Mouse (Mus musculus): ENCODE results near the gene Slc5a3.
"Not testable (repeated sequence)": the region's sequence is repeated elsewhere in the genome, so short reads cannot be mapped to it uniquely, and the experiment has no call there.

Gene Slc5a3

DNA sequence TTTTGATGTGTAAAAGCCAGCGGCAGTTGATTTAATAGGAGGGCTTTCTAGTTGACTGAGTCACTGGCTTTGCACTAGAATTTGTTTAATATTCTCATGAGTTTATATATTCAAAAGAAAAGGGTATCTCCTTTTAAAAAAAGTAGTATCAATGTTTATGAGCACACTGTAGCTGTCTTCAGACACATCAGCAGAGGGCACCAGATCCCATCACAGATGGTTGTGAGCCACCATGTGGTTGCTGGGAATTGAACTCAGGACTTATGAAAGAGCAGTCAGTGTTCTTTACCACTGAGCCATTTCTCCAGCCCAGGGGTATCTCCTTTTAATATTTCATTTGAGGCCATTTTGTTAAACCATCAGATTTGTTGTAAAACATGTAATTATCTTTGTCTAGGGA, 4.7 kb downstream of the Slc5a3 start:
- no peak for DNase-seq (ENCODE audit: low read depth, low spot score)

DNA sequence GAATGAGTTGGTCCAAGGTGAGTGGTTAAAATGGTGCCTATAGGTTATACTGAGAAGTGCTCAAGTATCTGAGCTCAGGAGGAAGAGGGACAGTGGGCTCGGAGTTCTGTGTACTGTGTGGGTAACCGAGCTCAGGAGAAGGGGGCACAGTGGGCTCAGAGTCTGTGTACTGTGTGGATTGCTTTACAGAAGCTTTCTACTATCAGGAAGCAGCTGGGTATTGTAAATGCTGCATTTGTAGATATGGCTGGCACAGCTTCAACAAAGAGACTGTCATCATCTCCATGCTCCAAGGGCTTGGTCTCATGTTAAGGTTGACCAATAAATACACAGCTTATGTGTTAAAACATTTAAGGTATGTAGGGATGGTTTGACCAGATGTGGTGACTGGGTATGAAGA, 6.7 kb downstream of the Slc5a3 start:
- DNase-seq (ENCODE audit: low read depth, low spot score), result no peak

DNA sequence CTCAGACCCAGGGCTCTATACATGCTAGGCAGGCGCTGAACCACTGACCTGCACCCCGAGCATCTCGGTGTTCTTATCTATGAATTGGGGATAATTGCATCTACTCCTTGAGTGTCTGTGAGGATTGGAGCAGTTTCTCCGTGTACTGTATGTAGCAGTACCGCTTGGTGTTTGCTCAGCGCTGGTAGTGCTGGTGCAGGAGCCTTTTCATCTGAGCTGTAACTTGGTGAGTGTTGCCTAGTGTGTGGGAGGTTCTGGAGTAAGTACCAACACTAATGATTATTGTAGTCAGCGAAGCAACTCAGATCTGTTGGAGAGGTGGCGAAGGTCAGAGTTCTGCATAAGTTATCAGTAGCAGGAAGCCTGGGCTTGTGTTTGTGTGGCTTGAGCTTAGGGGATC, 12.2 kb downstream of the Slc5a3 start:
- no peak for DNase-seq (ENCODE audit: low read depth, low spot score)

DNA sequence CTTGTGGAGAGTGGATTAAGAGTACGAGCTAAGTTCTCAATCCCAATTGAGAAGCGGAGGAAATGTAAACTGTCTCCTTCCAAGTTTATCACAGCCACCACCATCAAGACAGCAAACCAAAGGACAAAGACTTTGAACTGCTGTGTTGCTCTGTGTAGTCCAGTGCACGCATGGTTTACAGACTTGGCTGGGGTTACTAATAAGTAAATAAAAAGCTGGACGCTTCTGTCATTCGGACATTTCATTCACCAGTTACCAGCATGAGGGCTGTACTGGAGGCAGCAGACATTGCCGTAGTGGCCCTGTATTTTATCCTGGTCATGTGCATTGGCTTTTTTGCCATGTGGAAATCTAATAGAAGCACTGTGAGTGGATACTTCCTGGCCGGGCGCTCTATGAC, 18.7 kb downstream of the Slc5a3 start:
- no peak for DNase-seq (ENCODE audit: low read depth, low spot score)

DNA sequence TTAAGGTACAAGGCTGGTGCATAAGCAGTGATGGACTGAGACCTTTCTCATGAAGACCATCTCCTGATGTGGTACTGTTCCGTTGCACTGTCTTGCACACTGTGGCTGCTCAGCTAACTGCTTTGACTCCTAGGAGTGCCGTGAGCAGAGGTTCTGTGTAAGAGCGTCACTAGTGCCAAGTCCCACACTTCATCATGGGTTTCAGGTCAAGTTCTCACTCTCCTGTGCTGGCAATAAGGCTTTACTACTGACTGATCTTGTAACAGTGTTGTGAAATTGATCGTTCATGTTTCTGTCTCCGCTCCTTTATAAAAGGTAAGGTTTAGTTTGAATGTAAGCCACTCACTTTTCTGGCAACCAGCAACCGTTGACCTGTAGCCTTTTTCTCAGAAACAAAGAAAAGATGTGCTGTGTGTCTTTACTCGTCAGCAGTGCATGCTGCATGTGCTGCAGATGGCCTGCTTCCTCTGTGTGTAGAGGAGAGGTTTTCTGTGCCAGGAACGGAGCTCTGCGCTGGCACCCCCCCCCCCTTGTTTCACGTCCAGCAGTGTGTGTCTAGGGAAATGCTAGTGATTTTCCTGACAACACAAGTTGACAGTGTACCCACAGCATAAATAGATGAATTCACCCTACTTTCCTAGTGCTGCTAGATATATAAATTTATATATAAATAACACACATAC, 25.8 kb downstream of the Slc5a3 start:
- no peak for DNase-seq (ENCODE audit: low read depth, low spot score)

DNA sequence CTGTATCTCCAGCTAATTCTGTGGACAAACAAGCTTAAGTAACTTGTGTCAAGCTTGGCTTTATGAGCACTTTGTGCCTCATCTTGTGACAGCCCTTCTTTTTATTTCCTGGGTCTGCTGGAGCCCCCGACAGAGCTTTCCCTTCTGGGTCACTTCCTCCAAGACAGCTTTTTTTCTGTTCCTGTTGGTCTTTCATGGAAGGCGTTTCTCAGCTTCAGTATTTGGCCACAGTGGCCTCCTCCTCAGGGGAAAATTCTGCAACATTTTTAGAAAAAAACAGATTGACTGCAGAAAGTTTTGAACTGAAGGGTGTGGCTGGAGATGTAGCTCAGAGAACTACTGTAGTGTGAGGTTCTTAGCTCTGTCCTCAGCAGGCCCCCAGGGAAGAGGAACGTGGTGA, 31.1 kb downstream of the Slc5a3 start:
- DNase-seq (ENCODE audit: low read depth, low spot score), result no peak

DNA sequence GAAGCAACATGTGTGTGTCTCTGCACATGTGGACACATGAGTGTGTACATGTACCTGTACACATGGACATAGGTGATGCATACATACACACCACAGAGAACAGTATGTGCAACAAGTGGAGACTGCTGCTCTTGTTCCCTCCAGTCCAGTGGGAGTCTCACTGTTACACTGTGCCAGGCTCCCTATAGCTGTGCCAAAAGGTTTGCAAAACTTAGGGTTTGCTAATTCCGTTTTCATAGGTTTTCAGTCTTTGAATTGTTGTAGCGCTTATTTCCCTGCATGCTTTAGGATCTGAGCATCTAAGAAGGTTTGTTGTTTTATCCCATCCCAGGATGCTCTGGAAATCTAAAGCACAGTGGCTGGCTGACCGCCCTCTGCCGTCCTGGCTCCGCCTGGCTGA, 33.8 kb downstream of the Slc5a3 start:
- DNase-seq (ENCODE audit: low read depth, low spot score), result no peak

DNA sequence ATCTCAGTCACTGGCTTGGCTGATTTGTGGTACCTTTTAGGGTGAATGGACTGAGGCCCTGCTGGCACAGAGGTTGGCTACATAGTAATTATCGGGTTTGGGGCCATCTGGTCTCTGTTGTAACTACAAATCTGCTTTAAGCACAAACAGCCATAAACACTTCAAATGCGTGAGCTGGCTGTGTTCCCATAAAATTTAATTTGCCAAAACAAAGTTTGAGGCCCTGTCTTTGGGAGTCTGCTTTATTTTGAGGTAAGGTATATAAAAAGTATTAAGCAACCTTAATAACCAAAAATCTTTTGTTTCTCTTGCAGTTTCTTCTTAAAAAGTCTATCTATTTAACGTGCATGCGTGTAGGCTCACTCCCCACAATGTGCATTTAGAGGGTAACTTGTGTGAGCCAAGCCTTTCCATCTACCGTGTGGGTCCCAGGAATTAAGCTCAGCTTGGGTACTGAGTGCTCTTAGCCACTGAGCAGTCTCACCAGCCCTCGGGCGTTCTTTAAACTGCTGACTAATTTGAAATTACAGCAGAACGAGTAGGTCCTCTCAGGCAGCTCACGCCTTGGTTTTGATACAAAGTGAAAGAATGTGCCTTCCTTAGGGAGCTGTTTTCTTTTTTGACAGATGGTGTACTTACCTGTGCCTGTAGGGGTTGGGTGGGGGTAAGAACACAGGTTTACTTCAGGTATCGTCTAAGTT, 40.4 kb downstream of the Slc5a3 start:
- no peak for DNase-seq (ENCODE audit: low read depth, low spot score)

DNA sequence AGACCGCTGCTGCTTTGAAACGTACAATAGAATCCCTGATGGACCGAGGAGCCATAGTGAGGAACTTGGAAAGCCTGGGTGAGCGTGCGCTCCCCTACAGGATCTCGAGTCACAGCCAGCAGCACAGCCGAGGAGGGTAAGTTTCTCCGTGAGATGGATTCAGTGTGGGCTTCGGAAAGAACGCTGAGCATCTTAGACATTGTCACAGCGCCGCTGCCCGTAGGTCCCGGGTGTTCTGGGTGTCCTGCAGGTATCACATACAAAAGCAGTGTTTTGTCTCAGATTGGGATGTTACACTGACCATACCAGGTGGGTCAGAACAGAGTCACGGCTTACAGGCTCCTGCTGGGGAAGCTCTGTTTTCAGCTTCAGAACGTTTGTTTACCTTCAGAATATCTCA, 41.5 kb downstream of the Slc5a3 start:
- no peak for DNase-seq (ENCODE audit: low read depth, low spot score)

DNA sequence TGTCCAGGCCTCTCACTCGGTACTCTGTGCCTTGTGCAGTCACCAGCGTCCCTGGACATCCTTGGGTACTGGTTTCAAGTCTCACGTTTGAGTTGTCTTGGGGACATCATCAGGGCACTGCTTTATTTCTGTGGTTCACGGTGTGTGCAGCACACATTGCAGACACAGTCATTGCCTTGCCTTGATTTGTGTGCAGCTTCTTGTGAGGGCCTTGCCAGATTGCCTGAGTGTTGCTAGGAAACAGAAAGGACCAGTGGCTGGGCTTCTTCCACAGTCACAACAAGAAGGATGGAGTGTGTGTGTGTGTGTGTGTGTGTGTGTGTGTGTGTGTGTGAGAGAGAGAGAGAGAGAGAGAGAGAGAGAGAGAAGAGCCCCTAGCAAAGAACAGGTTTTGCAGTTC, 42.0 kb downstream of the Slc5a3 start:
- no peak for DNase-seq (ENCODE audit: low read depth, low spot score)

DNA sequence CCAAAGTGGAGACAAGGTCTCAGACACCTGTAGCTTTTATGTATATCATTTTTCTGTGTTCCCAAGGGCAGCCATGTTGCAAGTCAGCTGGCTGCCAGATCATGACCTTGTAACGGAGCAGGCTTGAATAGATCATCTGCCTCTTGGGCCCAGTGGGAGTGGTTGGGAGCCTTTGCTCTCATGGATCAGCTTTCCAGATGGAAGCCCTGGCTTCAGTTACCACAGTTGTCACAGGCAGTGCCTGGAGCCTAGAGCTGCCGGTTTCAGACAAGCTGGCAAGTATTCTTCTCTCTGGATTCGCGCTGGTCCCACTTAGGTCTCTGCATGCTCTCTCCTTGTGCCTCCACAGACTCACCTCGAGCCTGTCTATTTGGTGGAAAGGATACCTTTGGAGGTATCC, 44.0 kb downstream of the Slc5a3 start:
- no peak for DNase-seq (ENCODE audit: low read depth, low spot score)

DNA sequence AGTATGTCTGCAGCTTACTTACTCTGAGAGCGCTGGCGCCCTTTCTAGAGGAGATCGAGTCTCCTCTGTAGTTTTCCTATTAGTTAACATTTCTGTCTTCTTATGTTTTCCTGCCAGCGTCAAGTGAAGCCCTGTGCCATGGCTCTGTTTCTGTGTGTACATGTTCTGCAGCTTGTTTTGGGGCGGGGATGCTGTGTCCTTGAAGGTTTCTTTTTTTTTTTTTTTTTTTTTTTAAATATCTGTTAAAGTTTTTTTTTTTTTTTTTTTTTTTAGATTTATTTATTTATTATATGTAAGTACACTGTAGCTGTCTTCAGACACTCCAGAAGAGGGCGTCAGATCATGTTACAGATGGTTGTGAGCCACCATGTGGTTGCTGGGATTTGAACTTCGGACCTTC, 44.8 kb downstream of the Slc5a3 start:
- DNase-seq (ENCODE audit: low read depth, low spot score), result not testable (repeated sequence)

DNA sequence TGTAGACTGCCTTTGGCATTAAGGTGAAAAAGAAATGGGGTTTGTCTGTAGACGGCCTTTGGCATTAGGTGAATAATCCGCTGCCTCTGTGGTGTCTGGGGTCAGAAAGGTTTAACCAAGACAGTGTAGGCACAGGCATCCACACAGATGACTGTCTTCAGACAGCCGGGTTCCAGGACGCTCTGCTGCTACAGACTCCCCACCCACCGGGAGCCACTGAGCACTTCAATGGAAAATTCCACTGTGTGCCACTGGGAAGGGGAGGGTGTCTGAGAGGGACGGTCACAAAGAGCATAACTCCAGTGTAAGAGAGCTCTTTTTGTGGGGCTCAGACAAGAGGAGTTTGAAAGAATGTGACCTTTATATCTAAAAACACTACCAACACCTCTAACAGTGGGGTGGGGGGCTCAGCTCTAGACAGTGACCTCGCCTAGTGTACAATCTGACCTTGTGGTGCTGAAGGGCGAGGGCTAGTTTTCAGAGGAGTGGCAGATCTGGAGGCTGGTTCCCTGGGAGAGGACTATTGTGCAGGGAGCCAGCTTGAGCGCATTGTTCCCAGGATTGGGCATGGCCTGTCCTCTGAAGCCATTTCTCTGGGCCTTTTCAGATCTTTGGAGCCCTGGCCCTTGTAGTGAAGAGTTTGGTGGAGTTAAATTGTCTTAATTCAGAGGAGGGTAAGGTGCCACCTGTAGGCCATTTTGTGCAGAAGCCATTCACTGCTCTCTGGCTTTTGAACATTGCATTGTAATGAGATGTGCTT, 45.6 kb downstream of the Slc5a3 start:
- DNase-seq (ENCODE audit: low read depth, low spot score), result peak; percentile 94

DNA sequence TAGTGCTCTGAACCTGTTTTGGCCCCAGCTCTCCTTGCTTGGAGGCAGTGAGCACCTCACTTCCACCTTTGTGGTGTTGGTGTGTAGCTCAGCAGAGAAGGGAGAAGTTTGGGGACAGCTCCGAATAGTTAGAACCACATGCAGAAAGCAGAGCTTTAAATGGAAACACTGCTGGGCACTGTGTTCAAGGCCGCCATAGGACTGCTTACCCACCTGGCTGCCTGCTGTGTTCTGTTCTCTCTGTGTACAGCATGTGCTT, 46.1 kb downstream of the Slc5a3 start:
- DNase-seq (ENCODE audit: low read depth, low spot score), result no peak

DNA sequence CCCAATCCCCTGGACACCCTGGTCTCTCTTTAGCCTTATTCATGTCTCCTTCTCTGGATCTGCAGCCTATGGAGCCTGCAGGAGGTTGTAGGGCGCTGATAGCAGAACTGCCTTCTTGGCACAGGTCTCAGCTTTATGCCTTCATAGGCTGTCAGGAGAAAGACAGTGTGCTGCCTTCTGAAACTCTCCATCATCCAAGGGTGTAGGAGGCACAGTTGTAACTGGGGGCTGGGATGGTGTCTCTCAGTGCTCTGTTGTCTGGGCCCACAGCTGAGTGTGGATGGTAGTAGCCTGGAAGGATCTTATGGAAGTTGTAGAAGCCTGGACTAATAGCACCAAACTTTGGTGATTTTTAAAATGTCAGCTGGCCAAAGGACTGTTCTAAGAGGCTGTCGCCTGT, 46.8 kb downstream of the Slc5a3 start:
- DNase-seq (ENCODE audit: low read depth, low spot score), result no peak

DNA sequence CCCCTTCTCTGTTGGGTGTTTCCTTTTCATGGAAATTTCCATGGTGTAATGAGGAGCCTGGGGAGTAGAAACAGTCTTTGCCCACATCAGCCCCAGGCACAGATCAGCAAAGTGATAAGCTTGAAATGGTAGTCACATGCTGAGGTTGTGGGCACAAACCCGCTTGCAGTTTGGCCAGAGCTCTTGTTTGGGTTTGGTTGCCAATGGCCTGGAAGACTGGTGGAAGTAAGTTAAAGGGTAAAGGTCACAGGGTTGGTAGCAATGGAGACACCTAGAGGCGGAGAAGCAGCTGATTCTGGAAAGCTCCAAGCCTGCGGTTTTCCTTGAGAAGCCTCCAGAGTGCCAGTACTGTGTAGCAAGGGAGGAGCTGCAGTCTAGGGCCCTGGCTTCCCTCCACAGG, 47.5 kb downstream of the Slc5a3 start:
- DNase-seq (ENCODE audit: low read depth, low spot score), result peak; percentile 60

DNA sequence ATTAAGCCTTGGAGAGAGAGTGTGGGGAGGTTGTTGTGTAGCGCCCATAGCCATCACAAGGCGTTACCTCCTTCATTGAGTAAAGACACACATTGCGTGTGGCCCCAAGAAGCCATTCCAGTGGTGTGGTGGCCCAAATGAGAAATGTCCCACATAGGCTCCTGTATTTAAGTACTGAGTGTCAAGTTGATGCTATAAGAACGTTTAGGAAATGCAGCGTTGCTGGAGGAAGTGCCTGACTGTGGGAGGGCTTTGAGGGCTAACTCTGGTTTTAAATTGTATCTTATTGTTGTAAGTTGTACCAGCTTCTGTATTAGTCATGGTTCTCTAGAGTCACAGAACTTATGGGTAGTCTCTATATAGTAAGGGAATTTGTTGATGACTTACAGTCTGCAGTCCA, 49.2 kb downstream of the Slc5a3 start:
- no peak for DNase-seq (ENCODE audit: low read depth, low spot score)

DNA sequence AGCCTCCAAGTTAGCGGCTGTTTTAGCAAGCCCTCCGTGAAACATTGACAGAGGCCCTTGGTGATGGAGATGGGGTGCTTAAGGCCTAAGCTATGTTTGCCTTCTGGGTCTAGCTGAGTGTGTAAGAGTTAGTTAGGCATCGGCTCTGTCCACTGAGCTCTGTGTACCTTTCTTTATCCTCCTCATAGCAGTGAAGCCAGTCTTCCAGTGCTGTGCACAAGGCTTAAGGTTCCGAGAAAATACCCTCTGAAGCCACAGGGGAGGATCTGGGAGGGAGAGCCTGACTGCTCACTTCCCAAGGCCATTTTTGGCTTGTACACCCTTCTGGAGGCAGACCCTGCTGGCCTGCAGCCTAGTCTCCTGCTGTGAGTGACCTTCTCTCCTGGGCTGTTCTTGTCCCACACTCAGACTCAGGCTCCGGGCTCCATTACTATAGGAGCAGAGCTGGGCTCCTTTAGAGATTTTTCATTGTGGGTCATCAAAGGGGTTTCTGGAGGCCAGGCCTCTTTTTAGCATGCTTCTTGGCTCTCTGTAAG, 56.7 kb downstream of the Slc5a3 start:
- no peak for DNase-seq (ENCODE audit: low read depth, low spot score)

DNA sequence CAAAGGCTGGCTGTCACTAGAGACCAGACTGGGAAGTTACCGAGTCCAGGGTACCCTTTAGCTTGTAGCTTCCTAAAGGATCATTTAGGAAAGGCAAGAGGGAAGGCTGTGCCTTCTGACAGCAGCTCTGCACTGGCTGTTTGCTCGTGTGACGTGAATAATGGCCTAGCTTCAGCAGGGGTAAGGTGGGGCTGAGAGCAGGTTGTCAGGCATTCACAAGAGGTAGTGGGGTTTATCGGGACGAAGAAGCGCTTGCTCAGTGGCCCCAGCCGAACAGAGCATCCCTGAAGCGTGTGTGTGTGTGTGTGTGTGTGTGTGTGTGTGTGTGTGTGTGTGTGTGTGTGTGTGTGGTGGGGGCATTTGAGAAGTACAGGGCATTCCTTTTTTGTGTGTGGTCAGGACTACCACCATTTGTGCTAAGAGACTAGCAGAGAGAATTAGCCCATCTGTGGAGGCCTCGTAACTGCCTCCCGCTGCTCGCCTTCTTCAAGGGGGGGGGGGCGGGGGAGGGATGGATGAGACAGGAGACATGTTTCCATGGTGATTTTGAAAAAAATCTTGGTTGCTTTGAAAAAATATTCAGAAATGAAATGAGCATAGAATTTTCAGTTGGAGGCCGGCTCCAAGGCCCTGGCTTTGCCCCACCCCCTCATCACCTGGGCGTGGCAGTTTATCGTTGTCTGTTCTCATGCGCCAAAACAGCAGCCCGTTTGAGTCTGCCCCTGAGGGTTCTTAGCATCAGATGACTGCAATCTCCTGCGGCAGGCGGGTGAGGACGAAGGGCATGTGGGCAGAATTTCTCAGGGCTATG, 57.7 kb downstream of the Slc5a3 start:
- peak; percentile 77 for DNase-seq (ENCODE audit: low read depth, low spot score)

DNA sequence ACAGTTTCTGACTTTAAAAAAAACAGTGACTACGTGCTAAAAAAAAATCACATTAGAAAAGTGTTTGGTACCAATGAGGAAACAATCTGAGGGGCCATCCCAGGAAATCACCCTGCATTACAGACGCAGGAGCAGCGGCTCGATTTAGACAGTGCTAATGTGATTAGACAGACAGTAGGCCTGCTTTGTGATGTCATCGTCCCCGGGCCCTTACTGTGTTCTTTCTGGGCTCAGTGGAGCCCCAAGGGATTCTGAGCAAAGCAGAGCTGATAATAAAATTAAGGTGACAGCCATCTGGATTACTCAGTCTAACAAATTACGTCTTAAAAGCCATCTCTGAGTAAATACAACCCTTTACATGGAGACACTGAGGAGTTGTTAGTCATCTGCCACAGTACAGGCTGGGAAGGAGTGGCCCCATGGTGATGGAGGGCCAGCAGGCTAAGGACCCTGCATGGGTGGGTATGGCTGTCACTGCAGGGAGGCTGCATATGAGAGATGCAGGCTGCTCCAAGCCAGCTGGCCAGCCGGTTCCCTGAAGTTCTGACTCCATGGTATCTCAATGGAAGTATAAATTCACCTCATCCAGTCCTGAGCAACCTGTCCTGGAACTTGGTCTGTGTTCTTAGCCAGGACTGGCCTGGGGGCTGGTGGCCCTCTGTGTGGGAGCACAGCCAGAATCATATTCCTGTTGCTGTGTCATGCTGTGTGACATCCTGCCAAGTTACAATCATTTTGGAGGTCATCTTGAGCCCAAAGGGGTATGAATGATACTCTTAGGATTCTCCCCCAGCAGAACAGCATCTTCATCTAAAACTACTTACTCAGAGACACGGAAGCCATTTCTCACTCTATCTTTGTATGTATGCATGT, 59.5 kb downstream of the Slc5a3 start:
- no peak for DNase-seq (ENCODE audit: low read depth, low spot score)

DNA sequence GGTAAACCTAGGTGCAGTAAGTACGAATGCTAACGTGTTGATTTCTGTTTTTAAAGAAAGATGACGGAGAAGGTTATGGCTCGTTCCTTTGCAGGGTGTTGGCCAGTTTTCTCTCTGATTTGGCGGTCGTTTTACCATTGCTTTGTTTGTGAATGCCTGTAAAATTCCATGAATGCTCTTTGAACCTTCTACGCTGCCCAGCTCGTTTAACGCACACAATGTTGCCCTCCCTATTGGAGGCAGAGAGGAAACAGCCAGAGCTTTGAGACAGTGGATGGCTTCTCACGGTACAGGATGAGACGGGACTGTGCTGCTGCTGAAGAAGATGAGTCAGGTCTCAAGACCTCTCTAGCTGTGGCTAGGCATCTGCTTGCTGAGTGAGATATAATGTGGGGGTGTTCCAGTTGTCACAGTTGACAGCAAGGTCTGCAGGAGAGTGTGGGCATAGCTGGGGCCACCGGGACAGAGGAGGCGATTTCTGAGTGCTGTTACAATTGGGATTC, 60.9 kb downstream of the Slc5a3 start:
- DNase-seq (ENCODE audit: low read depth, low spot score), result peak; percentile 67
